Mouse (Mus musculus): Measurements from ENCODE around the gene Aspscr1. TPM values are rescaled to one million over a fixed set of nuclear protein-coding genes. Genes with fewer than 3 reads are reported as not detected.
A peak's percentile ranks its signal among the peaks of the same experiment; 100 is the strongest.

Gene Aspscr1
- polyA plus RNA-seq, 1 experiment, result 83.0 TPM

DNA sequence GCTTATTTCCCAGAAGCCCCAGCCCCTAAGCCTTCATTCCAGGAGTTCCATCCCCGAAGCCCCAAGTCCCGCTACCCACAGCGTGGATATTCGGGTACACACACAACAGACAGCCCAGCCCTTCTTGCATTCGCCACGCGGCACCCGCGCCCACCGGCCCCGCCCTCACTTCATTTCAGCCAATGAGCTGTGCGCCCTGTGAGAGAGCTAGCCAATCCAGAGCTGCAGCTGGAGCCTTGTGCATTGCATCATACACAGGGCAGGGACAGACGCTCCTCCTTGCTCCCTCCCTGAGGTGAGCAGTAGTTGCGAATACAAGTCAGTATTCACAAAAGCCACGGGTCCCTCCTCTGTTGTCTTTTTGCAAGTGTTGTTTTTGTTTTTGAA, 29.2 kb upstream of the Aspscr1 start, which contains the start of gene Pycr1:
Gene Pycr1 (minus strand): TSS at position 169 of the 387 bp plus-strand sequence.
- peak; percentile 97 for DNase-seq (ENCODE audit: low read depth)
- no peak for TF ChIP-seq CTCF (IDR thresholded peaks at IDR 0.05; ENCODE audit: borderline replicate concordance, extremely low read depth, insufficient read depth, insufficient read length)
- TF ChIP-seq POLR2A (IDR thresholded peaks at IDR 0.05; ENCODE audit: borderline replicate concordance, extremely low read depth, insufficient read depth, insufficient read length, poor library complexity, severe bottlenecking), result peak; percentile 36; the same call in 1 of the 2 replicates

GRCm38 (mm10) chr11:120647047-120647830, 25.5 kb upstream of the Aspscr1 start:
- TF ChIP-seq POLR2A (IDR thresholded peaks at IDR 0.05; ENCODE audit: borderline replicate concordance, extremely low read depth, insufficient read depth, insufficient read length, poor library complexity, severe bottlenecking), result no peak
- TF ChIP-seq CTCF (IDR thresholded peaks at IDR 0.05; ENCODE audit: borderline replicate concordance, extremely low read depth, insufficient read depth, insufficient read length), result no peak

GRCm38 (mm10) chr11:120648001-120648476, 24.7 kb upstream of the Aspscr1 start, which contains the start of gene Myadml2:
TSS of gene Myadml2 (minus strand) at chr11:120648158.
- TF ChIP-seq POLR2A (IDR thresholded peaks at IDR 0.05; ENCODE audit: borderline replicate concordance, extremely low read depth, insufficient read depth, insufficient read length, poor library complexity, severe bottlenecking) (no peak), CTCF (IDR thresholded peaks at IDR 0.05; ENCODE audit: borderline replicate concordance, extremely low read depth, insufficient read depth, insufficient read length) (no peak)
- peak; percentile 15 for DNase-seq (ENCODE audit: low read depth)

More at GRCm38 (mm10) chr11:120647047-120647830, 25.5 kb upstream of the Aspscr1 start:
- no peak for DNase-seq (ENCODE audit: low read depth)

- no peak for DNase-seq (ENCODE audit: low read depth)
- peak; percentile 16; the same call in 1 of the 2 replicates for TF ChIP-seq CTCF (IDR thresholded peaks at IDR 0.05; ENCODE audit: borderline replicate concordance, extremely low read depth, insufficient read depth, insufficient read length)
- TF ChIP-seq POLR2A (IDR thresholded peaks at IDR 0.05; ENCODE audit: borderline replicate concordance, extremely low read depth, insufficient read depth, insufficient read length, poor library complexity, severe bottlenecking), result no peak
Measured at GRCm38 (mm10) chr11:120651872-120652271, 20.9 kb upstream of the Aspscr1 start.

DNA sequence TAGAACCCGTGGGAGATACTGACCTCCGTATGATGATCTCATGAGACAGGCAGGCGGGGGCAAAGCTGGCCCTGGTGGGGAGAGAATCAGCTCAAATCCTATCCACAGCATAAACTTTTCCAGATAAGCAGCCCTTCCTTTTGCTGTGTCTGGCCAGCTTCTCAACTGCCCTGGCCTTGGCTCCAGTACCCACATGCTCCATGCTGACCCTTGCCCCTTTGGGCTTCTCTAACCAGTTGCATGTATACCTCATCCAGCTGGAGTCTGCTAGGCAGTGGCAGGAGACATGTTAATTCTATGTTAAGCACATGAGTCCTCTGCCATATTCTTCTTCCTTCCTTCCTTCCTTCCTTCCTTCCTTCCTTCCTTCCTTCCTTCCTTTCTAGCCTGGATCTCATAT, 18.0 kb upstream of the Aspscr1 start:
- no peak for DNase-seq (ENCODE audit: low read depth)
- TF ChIP-seq POLR2A (IDR thresholded peaks at IDR 0.05; ENCODE audit: borderline replicate concordance, extremely low read depth, insufficient read depth, insufficient read length, poor library complexity, severe bottlenecking) (no peak), CTCF (IDR thresholded peaks at IDR 0.05; ENCODE audit: borderline replicate concordance, extremely low read depth, insufficient read depth, insufficient read length) (no peak)

DNA sequence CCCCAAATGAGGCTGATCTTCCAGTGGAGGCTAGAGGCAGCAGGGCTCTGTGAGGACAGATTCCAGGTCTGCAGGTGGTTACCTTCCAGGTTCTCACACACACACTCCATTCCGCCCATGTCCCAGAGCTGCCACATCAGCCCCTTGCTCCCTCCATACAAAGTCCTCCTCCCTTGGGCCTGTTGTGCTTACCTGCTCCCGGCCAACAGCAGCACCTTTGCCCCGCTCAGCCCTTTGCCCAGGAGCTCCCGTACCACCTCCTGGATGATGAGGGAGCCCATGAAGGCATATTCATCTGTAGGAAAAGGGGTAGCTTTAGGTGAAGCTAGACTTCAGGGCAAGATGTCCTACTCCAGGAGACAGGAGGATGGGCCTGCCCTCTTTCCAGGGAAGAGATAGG, 15.5 kb upstream of the Aspscr1 start:
- no peak for DNase-seq (ENCODE audit: low read depth)
- TF ChIP-seq CTCF (IDR thresholded peaks at IDR 0.05; ENCODE audit: borderline replicate concordance, extremely low read depth, insufficient read depth, insufficient read length) (no peak), POLR2A (IDR thresholded peaks at IDR 0.05; ENCODE audit: borderline replicate concordance, extremely low read depth, insufficient read depth, insufficient read length, poor library complexity, severe bottlenecking) (no peak)

- peak; percentile 70 for DNase-seq (ENCODE audit: low read depth)
- TF ChIP-seq POLR2A (IDR thresholded peaks at IDR 0.05; ENCODE audit: borderline replicate concordance, extremely low read depth, insufficient read depth, insufficient read length, poor library complexity, severe bottlenecking), result no peak
- TF ChIP-seq CTCF (IDR thresholded peaks at IDR 0.05; ENCODE audit: borderline replicate concordance, extremely low read depth, insufficient read depth, insufficient read length), result peak; percentile 75
Measured at GRCm38 (mm10) chr11:120658876-120659410, 13.8 kb upstream of the Aspscr1 start.

- DNase-seq (ENCODE audit: low read depth), result no peak
- no peak for TF ChIP-seq POLR2A (IDR thresholded peaks at IDR 0.05; ENCODE audit: borderline replicate concordance, extremely low read depth, insufficient read depth, insufficient read length, poor library complexity, severe bottlenecking)
- TF ChIP-seq CTCF (IDR thresholded peaks at IDR 0.05; ENCODE audit: borderline replicate concordance, extremely low read depth, insufficient read depth, insufficient read length), result no peak
Measured at GRCm38 (mm10) chr11:120659509-120660300, 13.1 kb upstream of the Aspscr1 start.

GRCm38 (mm10) chr11:120660301-120661075, 12.3 kb upstream of the Aspscr1 start:
- TF ChIP-seq CTCF (IDR thresholded peaks at IDR 0.05; ENCODE audit: borderline replicate concordance, extremely low read depth, insufficient read depth, insufficient read length) (peak; percentile 45; the same call in 1 of the 2 replicates), POLR2A (IDR thresholded peaks at IDR 0.05; ENCODE audit: borderline replicate concordance, extremely low read depth, insufficient read depth, insufficient read length, poor library complexity, severe bottlenecking) (no peak)
- peak; percentile 42 for DNase-seq (ENCODE audit: low read depth)

- no peak for DNase-seq (ENCODE audit: low read depth)
- TF ChIP-seq POLR2A (IDR thresholded peaks at IDR 0.05; ENCODE audit: borderline replicate concordance, extremely low read depth, insufficient read depth, insufficient read length, poor library complexity, severe bottlenecking), result no peak
- TF ChIP-seq CTCF (IDR thresholded peaks at IDR 0.05; ENCODE audit: borderline replicate concordance, extremely low read depth, insufficient read depth, insufficient read length), result no peak
Measured at GRCm38 (mm10) chr11:120661076-120661460, 11.7 kb upstream of the Aspscr1 start, which contains the start of gene Notum. TSS of gene Notum (minus strand) at chr11:120661175.

All from brain, embryonic 14.5 days (tissue).